Mouse (Mus musculus) testis, adult 2 months (tissue): ENCODE measurements around the gene Dnajc17. TPM values are rescaled to one million over a fixed set of nuclear protein-coding genes. Genes with fewer than 3 reads are reported as not detected.
A peak's percentile ranks its signal among the peaks of the same experiment; 100 is the strongest.

ENCODE experiments used
- H3K27ac ChIP-seq: fragments of 200-500 bp; 2 replicates; pipeline ENCODE4 v1.5.1; 2012; ENCODE audit warnings: low read depth, low read length; ENCODE audit not compliant: control insufficient read depth, insufficient read depth
- H3K27me3 ChIP-seq: fragments of 200-500 bp; 2 replicates; pipeline ENCODE4 v1.6.1; 2012; ENCODE audit warnings: mild to moderate bottlenecking, low read length, moderate library complexity; ENCODE audit not compliant: control insufficient read depth, insufficient read depth
- H3K36me3 ChIP-seq: fragments of 200-500 bp; 2 replicates; pipeline ENCODE4 v1.6.1; 2012; ENCODE audit warnings: mild to moderate bottlenecking, low read length; ENCODE audit not compliant: control insufficient read depth, insufficient read depth
- H3K4me1 ChIP-seq: fragments of 200-500 bp; 2 replicates; pipeline ENCODE4 v1.6.1; 2012; ENCODE audit warnings: low read length; ENCODE audit not compliant: control insufficient read depth, insufficient read depth
- H3K4me3 ChIP-seq: fragments of 200-500 bp; 2 replicates; pipeline ENCODE4 v1.5.1; 2012; ENCODE audit warnings: low read depth, mild to moderate bottlenecking, low read length, moderate library complexity, mixed read lengths; ENCODE audit not compliant: control insufficient read depth
- CTCF ChIP-seq: fragments of 200-500 bp; IDR thresholded peaks from 2 replicates; pipeline ENCODE4 v1.5.1; 2012; ENCODE audit warnings: low read depth, mild to moderate bottlenecking, inconsistent platforms, low read length, moderate library complexity; ENCODE audit not compliant: control insufficient read depth, insufficient read depth, insufficient replicate concordance
- POLR2A ChIP-seq: fragments of 200-500 bp; IDR thresholded peaks from 2 replicates; pipeline ENCODE4 v1.6.1; 2012; ENCODE audit warnings: low read depth, mild to moderate bottlenecking, inconsistent platforms, low read length, moderate library complexity; ENCODE audit not compliant: control insufficient read depth
- polyA plus RNA-seq: library from polyadenylated mRNA; depleted of rRNA; stranded (reverse); fragments of >200 nt; gene quantifications from 2 replicates; pipeline ENCODE4 v1.2.3, GENCODE M21; 2012

The Dnajc17 gene
- polyA plus RNA-seq, 1 experiment, result 3.7 TPM

- TF ChIP-seq CTCF (no peak), POLR2A (no peak)
- no peaks in the 10 kb centered on the region for H3K27me3 ChIP-seq
- H3K27ac ChIP-seq, result no peak overlapping the region
- H3K4me3 ChIP-seq, result peak overlapping the region; percentile 43; the same call in 1 of the 2 replicates
- H3K36me3 ChIP-seq, result no peaks in the 10 kb centered on the region
- peaks cover 2% of the 10 kb centered on the region; the same call in 1 of the 2 replicates for H3K4me1 ChIP-seq
These were observed 50.8 kb downstream of the Dnajc17 start for GRCm38 (mm10) chr2:119157836-119158235.

- H3K4me1 ChIP-seq, result peaks cover 2% of the 10 kb centered on the region; the same call in 1 of the 2 replicates
- TF ChIP-seq POLR2A (peak; percentile 95), CTCF (no peak)
- H3K27me3 ChIP-seq, result no peaks in the 10 kb centered on the region
- H3K27ac ChIP-seq, result peak within 1 kb of the TSS; percentile 92
- peak within 1 kb of the TSS; percentile 98 for H3K4me3 ChIP-seq
- no peaks in the 10 kb centered on the region; the same call in 1 of the 2 replicates for H3K36me3 ChIP-seq
These were observed 51.7 kb downstream of the Dnajc17 start, which contains the start of gene Rmdn3 for GRCm38 (mm10) chr2:119156681-119157572. Gene Rmdn3, minus strand, starts transcription at chr2:119157034.

GRCm38 (mm10) chr2:119156081-119156680 is 52.4 kb downstream of the Dnajc17 start:
- H3K4me1 ChIP-seq, result peaks cover 2% of the 10 kb centered on the region; the same call in 1 of the 2 replicates
- TF ChIP-seq CTCF, result no peak
- no peak for TF ChIP-seq POLR2A
- H3K36me3 ChIP-seq, result peaks cover 2% of the 10 kb centered on the region; the same call in 1 of the 2 replicates
- peak overlapping the region; percentile 98 for H3K4me3 ChIP-seq
- peak overlapping the region; percentile 74; the same call in 1 of the 2 replicates for H3K27ac ChIP-seq
- H3K27me3 ChIP-seq, result no peaks in the 10 kb centered on the region

- peak overlapping the region; percentile 34 for H3K4me3 ChIP-seq
- no peak for TF ChIP-seq CTCF
These were observed 53.2 kb downstream of the Dnajc17 start for GRCm38 (mm10) chr2:119155388-119155787.

GRCm38 (mm10) chr2:119154683-119155082 is 53.9 kb downstream of the Dnajc17 start:
- no peak overlapping the region for H3K4me3 ChIP-seq
- H3K27me3 ChIP-seq, result no peaks in the 10 kb centered on the region
- no peak overlapping the region for H3K27ac ChIP-seq
- no peak for TF ChIP-seq CTCF
- TF ChIP-seq POLR2A, result no peak
- H3K4me1 ChIP-seq, result peaks cover 2% of the 10 kb centered on the region; the same call in 1 of the 2 replicates
- H3K36me3 ChIP-seq, result peaks cover 2% of the 10 kb centered on the region; the same call in 1 of the 2 replicates

More at GRCm38 (mm10) chr2:119155388-119155787, 53.2 kb downstream of the Dnajc17 start:
- H3K36me3 ChIP-seq, result peaks cover 2% of the 10 kb centered on the region; the same call in 1 of the 2 replicates
- H3K4me1 ChIP-seq, result peaks cover 2% of the 10 kb centered on the region; the same call in 1 of the 2 replicates
- H3K27me3 ChIP-seq, result no peaks in the 10 kb centered on the region
- no peak overlapping the region for H3K27ac ChIP-seq

- Histone ChIP-seq H3K4me1 (peaks cover 2% of the 10 kb centered on the region; the same call in 1 of the 2 replicates), H3K4me3 (no peak overlapping the region), H3K27ac (no peak overlapping the region), H3K27me3 (no peaks in the 10 kb centered on the region), H3K36me3 (peaks cover 5% of the 10 kb centered on the region)
- TF ChIP-seq CTCF (no peak), POLR2A (no peak)
These were observed 56.3 kb downstream of the Dnajc17 start for GRCm38 (mm10) chr2:119152255-119152654.

- no peak overlapping the region for H3K27ac ChIP-seq
- H3K27me3 ChIP-seq, result no peaks in the 10 kb centered on the region
- no peaks in the 10 kb centered on the region for H3K4me1 ChIP-seq
- H3K36me3 ChIP-seq, result peaks cover 12% of the 10 kb centered on the region
- H3K4me3 ChIP-seq, result no peak overlapping the region
- TF ChIP-seq CTCF (no peak), POLR2A (no peak)
These were observed 60.8 kb downstream of the Dnajc17 start for GRCm38 (mm10) chr2:119147775-119148174.
